Mouse (Mus musculus): Measurements from ENCODE around the gene Dclk2.

GRCm38 (mm10) chr3:86786280-86786679, 134.4 kb downstream of the Dclk2 start:
- TF ChIP-seq CTCF (conservative IDR thresholded peaks at IDR 0.05; ENCODE audit: insufficient read depth, insufficient read length, low read depth, low read length) (no peak), POLR2A (IDR thresholded peaks at IDR 0.05; ENCODE audit: low read depth, low read length) (no peak)

All from kidney, adult 2 months (tissue).